Mouse (Mus musculus): ENCODE data around the gene Lix1l. TPM values are rescaled to one million over a fixed set of nuclear protein-coding genes. Genes with fewer than 3 reads are reported as not detected.

Lix1l gene
- total RNA-seq, 1 experiment, result 4.6 TPM

DNA sequence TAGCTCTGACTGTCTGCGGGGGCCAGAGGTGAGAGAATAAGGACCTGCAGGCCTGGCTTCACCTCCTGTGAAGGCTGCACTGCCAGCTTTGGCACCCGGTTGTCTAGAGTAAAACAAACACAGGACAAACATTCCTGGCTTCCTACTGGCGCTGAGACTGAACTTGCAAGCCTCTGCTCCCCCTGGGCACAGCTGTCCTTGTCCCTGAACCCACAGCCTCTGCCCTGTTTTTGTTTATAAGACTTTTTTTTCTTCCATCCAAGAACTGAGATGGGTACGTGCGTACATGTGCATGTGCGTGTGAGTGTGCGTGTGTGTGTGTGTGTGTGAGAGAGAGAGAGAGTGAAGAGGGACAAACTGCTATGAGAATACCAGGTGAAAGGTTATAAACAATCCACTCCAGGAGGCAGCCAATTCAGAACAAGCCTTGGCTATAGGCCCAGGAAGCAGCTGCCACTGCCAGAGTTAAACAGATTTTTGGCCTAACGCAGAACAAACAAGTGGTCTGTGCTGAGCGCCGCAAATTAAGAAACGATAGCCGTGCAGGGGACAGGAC lies 45.8 kb upstream of the Lix1l start:
- Histone ChIP-seq H3K36me3 (ENCODE audit: control insufficient read depth, insufficient read depth, low read length, poor library complexity, severe bottlenecking) (peaks cover 13% of the 10 kb centered on the region), H3K9ac (ENCODE audit: insufficient read depth, low read depth, low read length, poor library complexity, severe bottlenecking) (no peak overlapping the region), H3K4me1 (ENCODE audit: control insufficient read depth in 2 of 2, insufficient read depth in 2 of 2, low read length in 2 of 2, poor library complexity in 1 of 2) (peaks cover 2 to 11% of the 10 kb centered on the region in 2 experiments), H3K4me3 (ENCODE audit: insufficient read depth in 1 of 2, low read depth in 1 of 2, low read length in 2 of 2, poor library complexity in 1 of 2, severe bottlenecking in 1 of 2) (no peak overlapping the region), H3K9me3 (ENCODE audit: control insufficient read depth, insufficient read depth, low read depth, low read length) (no peaks in the 10 kb centered on the region), H3K27ac (ENCODE audit: insufficient read depth, low read depth, low read length, poor library complexity, severe bottlenecking) (no peak overlapping the region)
- no peak for DNase-seq (ENCODE audit: low read depth, low spot score)
- in situ Hi-C loops (cut with MboI; ENCODE audit: low sequenced_read_pairs in 2 of 2, unreplicated experiment in 2 of 2), result no loop called here
- TF ChIP-seq HCFC1 (IDR thresholded peaks at IDR 0.05; ENCODE audit: borderline replicate concordance, insufficient read depth, low read length) (no peak), ZNF384 (IDR thresholded peaks at IDR 0.05; ENCODE audit: low read depth, low read length) (no peak), MAFK (IDR thresholded peaks at IDR 0.05; ENCODE audit: insufficient read depth, low read depth, low read length) (no peak), CHD2 (IDR thresholded peaks at IDR 0.05; ENCODE audit: low read depth, low read length) (no peak), ZC3H11A (IDR thresholded peaks at IDR 0.05; ENCODE audit: borderline replicate concordance, low read depth, low read length) (no peak)

DNA sequence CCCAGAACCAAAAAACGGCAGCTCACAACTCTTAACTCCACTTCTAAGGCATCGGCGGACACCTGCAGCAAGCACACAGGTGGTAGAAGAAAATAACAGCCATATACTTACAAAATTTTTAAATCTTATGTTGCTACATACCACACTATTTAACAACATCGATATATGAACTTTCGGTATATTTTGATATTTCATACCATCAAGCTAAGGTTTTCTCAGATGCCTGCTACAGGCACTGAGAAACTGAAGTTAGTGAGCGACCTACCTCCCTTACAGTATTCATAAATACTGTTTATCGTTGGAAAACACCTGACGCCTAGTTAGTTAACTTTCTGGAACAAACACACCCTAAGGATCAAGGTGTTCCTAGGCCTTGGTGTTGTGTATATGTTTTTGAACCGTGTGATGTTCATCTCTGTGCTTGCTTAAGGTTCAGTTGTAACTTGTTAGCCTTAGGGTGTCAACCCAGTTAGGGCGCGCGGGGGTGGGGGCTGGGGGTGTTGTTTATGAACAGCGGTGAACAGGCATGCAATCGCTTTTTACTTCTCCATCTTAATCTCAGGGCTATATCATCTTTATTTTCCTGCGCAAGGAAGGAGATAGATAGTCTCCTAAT lies 44.8 kb upstream of the Lix1l start:
- H3K9ac ChIP-seq (ENCODE audit: insufficient read depth, low read depth, low read length, poor library complexity, severe bottlenecking), result no peak overlapping the region
- peak overlapping the region; percentile 11; a peak in 2 of 4 replicates for H3K4me3 ChIP-seq (ENCODE audit: insufficient read depth in 1 of 2, low read depth in 1 of 2, low read length in 2 of 2, poor library complexity in 1 of 2, severe bottlenecking in 1 of 2)

DNA sequence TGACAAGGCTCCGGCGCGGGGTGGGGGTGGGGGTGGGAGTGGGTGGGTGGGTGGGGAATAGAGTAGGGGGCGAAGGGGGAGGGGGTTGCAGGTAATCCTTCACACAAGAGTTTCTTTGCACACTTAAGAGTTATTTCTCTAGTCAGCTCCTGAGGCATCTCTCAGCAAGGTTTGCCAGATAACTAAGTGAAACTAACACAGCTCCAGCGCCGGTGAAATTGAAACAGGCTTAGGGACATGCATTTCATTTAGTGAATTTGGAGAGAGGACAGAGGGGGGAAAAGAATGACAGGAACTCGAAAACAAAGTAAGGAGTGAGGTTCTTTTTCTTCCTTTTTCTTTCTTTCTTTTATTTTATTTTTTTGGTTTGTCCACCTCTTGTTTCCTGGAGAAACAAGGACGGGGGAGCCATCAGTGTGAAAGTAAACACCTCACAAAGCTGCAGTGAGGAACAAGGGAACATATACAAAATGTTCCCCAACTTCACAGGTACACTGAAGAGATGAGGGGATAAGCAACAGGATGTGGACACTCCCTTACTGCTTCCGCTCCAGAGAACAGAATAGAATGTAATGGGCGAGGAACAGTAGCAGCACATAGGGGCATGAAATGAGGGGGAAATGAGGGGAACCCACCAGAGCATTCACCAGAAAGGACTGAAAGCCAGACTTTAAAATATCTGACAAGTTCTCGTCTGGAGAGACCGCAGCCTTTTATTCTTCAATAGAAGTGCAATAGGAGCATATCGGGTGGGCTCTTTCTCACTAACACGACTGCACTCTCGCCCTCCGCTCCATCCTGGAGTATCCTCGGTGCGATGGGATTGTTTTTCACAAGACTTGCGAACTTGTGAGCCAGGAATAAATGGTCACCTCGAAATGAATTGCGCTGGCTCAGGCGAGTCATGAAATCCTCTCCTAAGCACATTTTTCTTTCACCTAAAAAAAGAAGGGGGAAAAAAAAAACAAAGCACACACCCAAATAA lies 44.0 kb upstream of the Lix1l start:
- in situ Hi-C loops (cut with MboI; ENCODE audit: low sequenced_read_pairs in 2 of 2, unreplicated experiment in 2 of 2), result no loop called here
- Histone ChIP-seq H3K27ac (ENCODE audit: insufficient read depth, low read depth, low read length, poor library complexity, severe bottlenecking) (peak overlapping the region; percentile 67; the same call in 1 of the 2 replicates), H3K4me1 (ENCODE audit: control insufficient read depth in 2 of 2, insufficient read depth in 2 of 2, low read length in 2 of 2, poor library complexity in 1 of 2) (peaks cover under 1 to 9% of the 10 kb centered on the region in 2 experiments), H3K36me3 (ENCODE audit: control insufficient read depth, insufficient read depth, low read length, poor library complexity, severe bottlenecking) (peaks cover 27% of the 10 kb centered on the region), H3K4me3 (ENCODE audit: insufficient read depth in 1 of 2, low read depth in 1 of 2, low read length in 2 of 2, poor library complexity in 1 of 2, severe bottlenecking in 1 of 2) (peak overlapping the region; percentile 45 to 59), H3K9me3 (ENCODE audit: control insufficient read depth, insufficient read depth, low read depth, low read length) (no peaks in the 10 kb centered on the region), H3K9ac (ENCODE audit: insufficient read depth, low read depth, low read length, poor library complexity, severe bottlenecking) (peak overlapping the region; percentile 75)
- DNase-seq (ENCODE audit: low read depth, low spot score), result no peak
- no peak for TF ChIP-seq MAFK (IDR thresholded peaks at IDR 0.05; ENCODE audit: insufficient read depth, low read depth, low read length)
- no peak for TF ChIP-seq ZC3H11A (IDR thresholded peaks at IDR 0.05; ENCODE audit: borderline replicate concordance, low read depth, low read length)
- TF ChIP-seq HCFC1 (IDR thresholded peaks at IDR 0.05; ENCODE audit: borderline replicate concordance, insufficient read depth, low read length), result no peak
- TF ChIP-seq ZNF384 (IDR thresholded peaks at IDR 0.05; ENCODE audit: low read depth, low read length), result no peak
- no peak for TF ChIP-seq CHD2 (IDR thresholded peaks at IDR 0.05; ENCODE audit: low read depth, low read length)

More for the DNA sequence above, 44.8 kb upstream of the Lix1l start:
- Histone ChIP-seq H3K4me1 (ENCODE audit: control insufficient read depth in 2 of 2, insufficient read depth in 2 of 2, low read length in 2 of 2, poor library complexity in 1 of 2) (peaks cover 2 to 11% of the 10 kb centered on the region in 2 experiments), H3K27ac (ENCODE audit: insufficient read depth, low read depth, low read length, poor library complexity, severe bottlenecking) (no peak overlapping the region), H3K36me3 (ENCODE audit: control insufficient read depth, insufficient read depth, low read length, poor library complexity, severe bottlenecking) (peaks cover 21% of the 10 kb centered on the region), H3K9me3 (ENCODE audit: control insufficient read depth, insufficient read depth, low read depth, low read length) (no peaks in the 10 kb centered on the region)
- no peak for DNase-seq (ENCODE audit: low read depth, low spot score)
- in situ Hi-C loops (cut with MboI; ENCODE audit: low sequenced_read_pairs in 2 of 2, unreplicated experiment in 2 of 2), result no loop called here
- TF ChIP-seq MAFK (IDR thresholded peaks at IDR 0.05; ENCODE audit: insufficient read depth, low read depth, low read length), result no peak
- no peak for TF ChIP-seq ZC3H11A (IDR thresholded peaks at IDR 0.05; ENCODE audit: borderline replicate concordance, low read depth, low read length)
- no peak for TF ChIP-seq ZNF384 (IDR thresholded peaks at IDR 0.05; ENCODE audit: low read depth, low read length)
- no peak for TF ChIP-seq CHD2 (IDR thresholded peaks at IDR 0.05; ENCODE audit: low read depth, low read length)
- TF ChIP-seq HCFC1 (IDR thresholded peaks at IDR 0.05; ENCODE audit: borderline replicate concordance, insufficient read depth, low read length), result no peak

DNA sequence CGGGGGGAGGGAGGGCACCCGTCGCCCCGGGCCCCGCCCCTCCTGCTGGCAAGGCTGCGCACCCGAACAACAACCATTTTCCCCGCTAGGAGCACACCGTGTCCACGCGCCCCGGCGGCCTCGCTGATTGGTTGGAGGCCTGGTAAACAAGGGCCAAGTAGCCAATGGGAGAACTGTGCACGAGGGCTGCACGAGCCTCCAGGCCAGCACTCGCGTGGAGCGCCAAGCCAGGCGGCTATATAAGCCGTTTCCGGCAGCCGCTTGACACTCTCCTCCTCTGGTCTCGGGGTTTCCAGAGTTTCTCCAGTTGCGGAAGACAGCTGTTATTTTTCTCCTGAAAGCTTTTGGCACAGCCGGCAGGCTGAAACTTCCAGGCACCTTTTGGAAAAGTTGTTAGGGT lies 43.3 kb upstream of the Lix1l start, which contains the start of gene Txnip:
Txnip (plus strand) TSS at position 264 of the 400 bp plus-strand sequence.
- in situ Hi-C loops (cut with MboI; ENCODE audit: low sequenced_read_pairs in 2 of 2, unreplicated experiment in 2 of 2), result no loop called here
- Histone ChIP-seq H3K9me3 (ENCODE audit: control insufficient read depth, insufficient read depth, low read depth, low read length) (no peaks in the 10 kb centered on the region), H3K4me1 (ENCODE audit: control insufficient read depth in 2 of 2, insufficient read depth in 2 of 2, low read length in 2 of 2, poor library complexity in 1 of 2) (peaks cover 0 to 8% of the 10 kb centered on the region in 2 experiments; a peak in 3 of 4 replicates), H3K9ac (ENCODE audit: insufficient read depth, low read depth, low read length, poor library complexity, severe bottlenecking) (peak within 1 kb of the TSS; percentile 88), H3K27ac (ENCODE audit: insufficient read depth, low read depth, low read length, poor library complexity, severe bottlenecking) (peak within 1 kb of the TSS; percentile 76), H3K36me3 (ENCODE audit: control insufficient read depth, insufficient read depth, low read length, poor library complexity, severe bottlenecking) (peaks cover 28% of the 10 kb centered on the region), H3K4me3 (ENCODE audit: insufficient read depth in 1 of 2, low read depth in 1 of 2, low read length in 2 of 2, poor library complexity in 1 of 2, severe bottlenecking in 1 of 2) (peak within 1 kb of the TSS; percentile 60 to 89)
- DNase-seq (ENCODE audit: low read depth, low spot score), result peak; percentile 98
- TF ChIP-seq MAFK (IDR thresholded peaks at IDR 0.05; ENCODE audit: insufficient read depth, low read depth, low read length), result no peak
- TF ChIP-seq HCFC1 (IDR thresholded peaks at IDR 0.05; ENCODE audit: borderline replicate concordance, insufficient read depth, low read length), result no peak
- no peak for TF ChIP-seq ZNF384 (IDR thresholded peaks at IDR 0.05; ENCODE audit: low read depth, low read length)
- peak; percentile 96 for TF ChIP-seq CHD2 (IDR thresholded peaks at IDR 0.05; ENCODE audit: low read depth, low read length)
- TF ChIP-seq ZC3H11A (IDR thresholded peaks at IDR 0.05; ENCODE audit: borderline replicate concordance, low read depth, low read length), result no peak

All from ES-E14 (cell line).